Mouse (Mus musculus) urinary bladder, postnatal 10 days (tissue): ENCODE measurements around the gene Atp5k.

ENCODE experiments used
- DNase-seq: peaks from one replicate; pipeline ENCODE4 v3.0.0; 2022; ENCODE audit warnings: low spot score

Atp5k gene

DNA sequence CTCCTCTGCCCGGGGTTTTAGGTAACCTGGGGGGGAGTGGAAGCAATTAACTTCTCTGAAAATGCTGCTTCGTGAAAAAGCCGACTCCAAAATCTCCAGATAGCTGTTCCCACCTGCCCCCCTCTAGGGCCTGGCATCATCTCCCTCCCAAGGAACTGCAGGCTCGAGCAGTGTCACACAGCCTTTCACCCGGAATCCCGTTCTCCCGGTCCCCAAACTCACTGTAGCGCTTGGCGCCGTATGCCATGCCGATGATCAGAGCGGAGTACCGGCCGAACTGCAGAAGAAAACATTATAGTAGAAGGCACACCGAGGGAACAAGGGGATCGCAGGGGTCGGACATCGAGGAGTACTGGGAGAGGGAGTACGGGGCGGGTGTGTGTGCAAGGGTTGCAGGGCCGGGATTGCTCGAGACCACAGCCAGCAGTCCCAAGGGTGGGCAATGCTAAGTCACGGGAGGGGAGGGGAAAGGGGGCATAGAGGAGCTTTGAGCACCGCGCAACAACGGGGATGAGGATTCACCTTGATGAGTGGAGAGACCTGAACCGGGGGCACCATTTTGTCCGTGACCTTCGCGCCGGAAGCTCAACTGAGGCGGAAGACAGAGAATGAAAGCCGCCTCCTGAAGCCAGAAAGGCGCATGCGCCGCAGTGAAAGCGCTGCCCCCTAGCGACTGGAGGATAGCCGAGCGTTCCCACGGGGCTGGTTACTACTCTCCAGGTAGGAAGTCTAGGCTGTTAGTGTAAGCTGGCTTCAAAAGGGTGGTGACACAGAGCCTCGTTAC lies at the start of gene Atp5k:
Gene Atp5k, minus strand, starts transcription at position 645 of the 784 bp plus-strand sequence.
- peak; percentile 83 for DNase-seq

DNA sequence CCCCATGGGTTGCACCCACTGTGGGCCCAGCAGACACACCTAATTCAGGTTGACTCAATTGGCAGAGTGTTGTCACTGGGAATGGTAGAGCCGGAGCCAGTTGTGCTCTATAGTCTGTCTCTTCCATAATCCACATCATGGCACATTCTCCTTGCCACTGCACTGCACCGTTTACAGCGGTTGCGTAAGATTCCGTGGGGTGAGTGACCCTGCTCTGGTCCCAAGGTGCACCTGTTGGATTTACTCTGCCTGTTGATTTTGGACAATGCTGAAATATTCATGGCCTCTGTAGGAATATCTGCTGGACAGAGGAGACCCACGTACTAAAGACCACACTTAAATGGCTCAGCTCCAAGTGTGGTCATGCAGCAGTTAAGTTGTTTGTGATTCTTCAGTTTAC lies 48.8 kb upstream of the Atp5k start:
- no peak for DNase-seq

DNA sequence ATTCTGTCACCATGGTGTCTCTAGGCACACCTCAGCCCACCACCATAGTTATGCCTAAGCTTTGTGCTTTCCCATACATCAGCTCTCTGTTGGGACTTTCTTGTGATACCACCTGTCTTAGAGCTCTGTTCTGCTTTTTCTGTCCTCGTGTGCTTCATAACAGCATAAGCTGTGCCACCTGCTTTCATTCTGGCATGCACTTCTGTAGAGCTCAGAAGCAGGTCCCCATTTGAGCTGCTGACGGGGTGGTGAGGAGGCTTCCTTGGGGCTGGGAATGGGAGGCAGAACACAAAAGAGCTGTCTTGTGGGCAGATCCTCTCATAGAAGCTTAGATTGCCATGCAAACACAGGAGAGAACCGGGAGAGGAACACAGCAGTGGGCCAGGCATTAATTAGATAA lies 41.7 kb upstream of the Atp5k start:
- DNase-seq: no peak

DNA sequence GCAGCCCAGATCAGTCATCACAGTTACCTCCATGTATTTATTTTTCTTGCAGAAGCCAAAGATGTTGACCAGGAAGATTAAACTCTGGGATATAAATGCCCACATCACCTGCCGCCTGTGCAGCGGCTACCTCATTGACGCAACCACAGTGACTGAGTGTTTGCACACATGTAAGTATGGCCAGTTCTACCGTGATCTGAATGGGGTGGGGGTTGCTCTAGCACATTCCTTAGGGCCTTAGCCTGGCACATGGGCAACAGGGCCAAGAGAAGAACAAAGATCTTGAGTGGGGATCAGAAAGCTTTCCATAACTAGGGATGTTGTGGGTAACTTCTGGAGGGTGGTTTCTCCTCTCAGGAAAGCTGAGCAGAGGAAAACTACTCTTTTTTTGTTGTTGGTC lies 39.5 kb upstream of the Atp5k start:
- no peak for DNase-seq

DNA sequence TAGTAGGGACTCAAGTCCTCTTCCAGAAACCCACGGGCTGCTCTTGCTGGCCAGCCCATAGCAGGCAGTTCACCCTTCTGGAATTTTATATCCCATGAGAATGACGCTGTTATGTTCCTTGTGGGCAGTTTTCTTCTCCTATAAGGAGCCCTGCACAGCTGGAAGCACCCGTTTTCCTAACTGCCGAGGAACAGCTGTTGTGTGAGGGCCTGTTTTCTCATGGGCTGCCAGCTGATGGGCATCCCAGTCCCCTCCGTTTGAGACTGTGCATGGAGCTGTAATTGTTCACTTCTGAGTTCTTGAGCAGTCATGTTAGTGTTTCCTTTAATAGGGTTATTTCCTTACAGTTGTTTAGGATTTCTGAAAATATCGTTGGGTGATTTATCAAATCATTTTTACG lies 35.4 kb upstream of the Atp5k start:
- DNase-seq: no peak

DNA sequence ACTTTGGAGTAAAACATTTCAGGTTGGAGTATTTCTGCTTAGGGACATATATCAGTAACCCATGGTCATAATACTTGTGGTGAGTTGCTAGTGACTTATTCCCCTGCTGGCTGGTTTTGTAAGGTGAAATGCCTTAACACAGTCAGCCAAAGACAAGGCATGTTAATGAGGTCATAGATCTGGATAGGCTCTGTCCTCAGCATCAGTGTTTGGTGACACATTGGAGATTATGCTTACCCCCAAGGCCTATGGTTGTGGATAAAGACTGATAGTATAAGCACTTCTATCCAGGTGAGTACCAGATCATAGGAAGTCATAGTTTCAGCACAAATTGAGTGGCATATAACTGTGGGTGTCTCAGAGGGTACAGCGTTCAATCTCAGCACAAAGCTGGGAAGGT lies 32.4 kb upstream of the Atp5k start:
- no peak for DNase-seq

DNA sequence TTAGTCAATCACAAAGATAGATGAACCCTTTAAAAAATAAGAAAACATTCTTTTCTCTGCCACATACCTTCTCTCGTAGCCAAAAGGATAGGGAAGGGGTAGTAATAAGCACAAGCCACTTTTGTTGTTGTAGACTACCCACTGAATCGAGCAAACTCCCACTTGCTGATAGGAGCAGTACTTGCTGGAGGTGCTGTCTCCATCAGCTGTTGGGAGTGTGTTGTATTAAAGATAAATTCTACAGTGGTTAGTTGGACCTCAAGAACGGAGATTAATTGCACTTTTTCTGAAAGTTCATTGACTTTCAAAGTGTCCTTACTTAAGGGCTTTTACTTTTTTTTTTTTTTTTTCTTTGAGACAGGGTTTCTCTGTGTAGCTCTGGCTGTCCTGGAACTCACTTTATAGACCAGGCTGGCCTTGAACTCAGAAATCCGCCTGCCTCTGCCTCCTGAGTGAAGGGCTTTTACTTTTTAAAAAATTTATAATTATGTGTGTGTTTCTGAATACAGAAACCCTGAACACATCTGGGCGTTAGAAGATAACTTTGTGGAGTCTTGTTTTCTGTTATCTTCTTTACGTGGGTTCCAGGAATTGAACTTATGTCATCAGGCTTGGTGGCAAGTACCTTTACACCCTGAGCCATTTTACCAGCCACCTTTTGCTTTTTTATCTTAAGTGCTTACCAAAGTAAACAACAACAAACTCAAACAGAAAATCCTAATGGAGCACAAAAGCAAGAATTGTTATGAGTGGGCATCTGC lies 31.1 kb upstream of the Atp5k start:
- no peak for DNase-seq

DNA sequence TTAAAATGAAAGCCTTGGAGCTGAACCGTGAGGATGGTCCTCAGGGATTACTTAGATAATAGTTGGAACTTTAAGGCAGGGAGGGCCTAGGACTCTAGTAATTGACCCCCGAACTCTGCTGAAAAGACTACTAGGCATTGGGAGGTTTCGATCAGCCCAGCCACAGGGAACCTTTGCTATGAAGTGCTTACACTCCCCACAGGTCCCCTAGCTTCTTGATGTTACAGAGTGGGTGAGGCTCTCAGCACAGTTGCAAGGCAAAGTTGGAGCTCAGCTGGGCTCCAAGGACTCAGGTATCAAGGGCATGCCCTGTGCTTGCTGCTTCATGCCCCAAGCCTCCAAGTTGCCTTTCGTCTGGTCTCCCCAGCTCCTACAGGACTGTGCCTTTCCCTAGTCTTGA lies 28.2 kb upstream of the Atp5k start:
- DNase-seq: no peak

DNA sequence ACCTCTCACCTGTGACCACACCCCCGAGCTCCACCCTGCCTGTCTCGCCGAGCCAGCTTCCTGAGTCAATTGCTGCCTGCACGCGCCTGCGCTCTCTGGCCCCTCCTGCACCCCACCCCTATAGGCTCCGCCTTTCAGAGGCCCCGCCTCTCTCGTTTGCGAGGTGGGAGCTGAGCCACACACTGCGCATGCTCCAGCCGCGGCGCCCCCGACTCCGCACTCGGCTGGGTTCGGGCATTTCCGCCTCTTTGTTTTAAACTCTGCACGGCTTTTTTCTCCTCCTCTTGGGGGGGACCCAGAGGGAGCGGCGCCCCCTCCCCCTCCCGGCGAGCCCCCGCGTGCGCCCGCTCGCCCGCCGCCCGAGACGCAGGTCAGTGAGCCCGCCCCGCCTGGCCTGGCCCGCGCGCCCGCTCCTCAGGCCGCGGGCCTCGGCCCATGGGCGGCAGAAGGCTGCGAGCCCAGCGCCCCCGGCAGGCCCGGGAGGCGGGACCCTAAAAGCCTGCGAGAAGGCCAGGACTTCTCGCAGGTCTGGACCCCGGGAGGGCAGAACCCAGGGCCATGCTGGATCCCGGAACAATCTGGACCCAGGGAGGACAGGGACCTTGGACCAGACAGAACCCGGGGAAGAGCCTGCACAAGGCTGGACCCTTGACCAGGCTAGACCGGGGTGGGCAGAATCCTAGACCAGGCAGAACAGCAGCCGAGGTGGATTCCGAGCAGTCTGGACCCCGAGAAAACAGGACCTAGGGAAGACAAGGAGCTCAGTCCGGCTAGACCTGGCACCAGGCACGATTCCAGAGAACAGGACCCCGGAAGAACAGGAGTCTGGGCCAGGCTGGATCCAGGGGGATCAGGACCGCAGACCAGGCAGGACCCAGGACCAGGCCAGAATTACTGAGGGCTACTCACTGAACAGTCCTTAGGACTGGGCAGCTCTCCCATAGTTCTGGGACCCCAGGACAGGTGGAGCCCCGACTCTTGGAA lies 27.1 kb upstream of the Atp5k start, which contains the start of gene Pcgf3:
Gene Pcgf3, plus strand, starts transcription at position 151 of the 984 bp plus-strand sequence.
- DNase-seq: peak; percentile 90

DNA sequence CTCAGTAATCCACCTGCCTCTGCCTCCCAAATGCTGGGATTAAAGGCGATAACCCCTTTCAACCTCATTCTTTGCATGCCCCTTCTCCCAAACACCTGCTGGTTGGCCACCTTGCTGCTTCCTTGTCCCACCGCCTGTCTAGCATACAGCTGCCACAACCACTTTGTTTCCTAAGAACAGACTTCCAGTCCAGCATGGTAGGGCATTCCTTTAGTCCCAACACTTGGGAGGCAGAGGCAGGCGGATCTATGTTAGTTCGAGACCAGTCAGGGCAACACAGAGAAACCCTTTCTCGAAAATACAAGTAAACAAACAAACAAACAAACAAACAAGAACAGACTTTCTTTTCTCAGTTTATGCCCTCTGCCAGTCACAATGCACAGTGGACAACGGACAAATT lies 26.2 kb upstream of the Atp5k start:
- no peak for DNase-seq

DNA sequence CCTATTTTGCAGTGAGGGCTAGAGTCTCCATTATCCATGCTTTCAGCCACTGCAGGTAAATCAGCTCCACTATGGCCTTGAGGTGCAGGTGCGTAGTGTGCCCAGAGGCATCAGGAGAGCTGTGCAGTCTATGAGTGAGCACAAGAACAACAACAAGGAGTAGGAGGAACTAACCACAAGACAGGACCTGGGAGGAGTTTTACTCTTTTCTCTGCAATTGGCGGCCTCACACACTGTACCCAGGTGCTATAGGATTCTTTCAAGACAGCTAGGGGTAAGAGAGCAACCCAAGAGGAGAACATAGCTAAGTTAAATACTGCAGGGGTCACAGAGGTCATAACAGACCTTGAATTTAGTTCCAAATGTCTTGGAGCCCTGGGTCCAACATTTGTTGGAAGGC lies 24.5 kb upstream of the Atp5k start:
- DNase-seq: peak; percentile 3

DNA sequence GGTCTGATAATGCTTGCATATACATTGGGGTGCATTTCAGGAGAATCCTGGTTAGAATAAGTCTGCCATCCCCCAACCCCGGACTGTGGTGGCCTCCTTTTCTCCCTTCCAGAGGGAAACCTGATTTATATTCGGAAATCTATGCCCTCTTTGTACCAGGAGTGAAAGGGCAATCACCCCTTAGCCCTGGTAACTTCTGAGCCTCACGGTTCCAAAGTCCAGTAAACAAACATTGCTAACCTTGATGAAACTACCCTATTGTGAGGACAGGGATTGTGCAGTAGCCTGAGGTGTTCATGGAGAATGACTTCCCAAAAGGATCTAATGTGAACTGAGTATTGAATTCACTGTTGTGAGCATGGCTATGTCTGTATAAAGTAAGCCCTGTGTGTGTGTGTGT lies 19.8 kb upstream of the Atp5k start:
- DNase-seq: no peak

DNA sequence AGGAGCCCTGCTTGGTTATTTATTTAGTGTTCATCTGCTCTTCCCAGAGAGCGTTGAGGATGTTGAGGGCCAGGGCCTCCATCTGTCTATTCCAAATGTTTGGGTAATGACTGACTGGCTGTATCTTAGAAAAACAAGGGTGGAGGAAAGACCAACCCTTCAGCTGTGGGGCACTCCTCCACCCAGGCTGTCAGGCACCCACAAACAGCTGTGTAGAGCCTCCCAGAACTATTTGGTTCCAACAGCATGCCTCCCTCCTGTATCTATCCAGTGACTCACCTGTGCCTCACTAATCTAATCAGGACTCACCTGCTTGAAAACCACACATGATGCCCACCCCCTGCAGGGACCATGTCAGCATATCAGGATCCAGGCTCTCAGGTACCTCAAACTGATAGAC lies 18.2 kb upstream of the Atp5k start:
- no peak for DNase-seq

DNA sequence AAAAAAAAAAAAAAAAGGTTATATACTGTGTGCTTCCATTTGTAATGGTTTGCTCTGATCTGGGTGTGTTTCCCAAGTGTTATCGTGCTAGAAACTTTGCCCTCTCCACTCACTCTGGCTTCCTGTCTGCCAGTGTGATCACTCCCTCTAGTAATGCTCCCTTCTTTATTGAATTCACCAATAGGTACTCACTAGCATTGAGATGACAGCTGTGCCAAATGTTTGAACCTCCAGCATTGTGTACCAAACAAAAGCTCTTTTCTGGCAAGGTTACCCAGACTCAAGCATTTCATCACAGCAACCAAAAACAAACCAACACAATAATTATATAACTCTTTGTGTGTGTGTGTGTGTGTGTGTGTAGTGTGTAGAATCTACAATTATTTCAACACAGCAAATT lies 17.4 kb upstream of the Atp5k start:
- no peak for DNase-seq

DNA sequence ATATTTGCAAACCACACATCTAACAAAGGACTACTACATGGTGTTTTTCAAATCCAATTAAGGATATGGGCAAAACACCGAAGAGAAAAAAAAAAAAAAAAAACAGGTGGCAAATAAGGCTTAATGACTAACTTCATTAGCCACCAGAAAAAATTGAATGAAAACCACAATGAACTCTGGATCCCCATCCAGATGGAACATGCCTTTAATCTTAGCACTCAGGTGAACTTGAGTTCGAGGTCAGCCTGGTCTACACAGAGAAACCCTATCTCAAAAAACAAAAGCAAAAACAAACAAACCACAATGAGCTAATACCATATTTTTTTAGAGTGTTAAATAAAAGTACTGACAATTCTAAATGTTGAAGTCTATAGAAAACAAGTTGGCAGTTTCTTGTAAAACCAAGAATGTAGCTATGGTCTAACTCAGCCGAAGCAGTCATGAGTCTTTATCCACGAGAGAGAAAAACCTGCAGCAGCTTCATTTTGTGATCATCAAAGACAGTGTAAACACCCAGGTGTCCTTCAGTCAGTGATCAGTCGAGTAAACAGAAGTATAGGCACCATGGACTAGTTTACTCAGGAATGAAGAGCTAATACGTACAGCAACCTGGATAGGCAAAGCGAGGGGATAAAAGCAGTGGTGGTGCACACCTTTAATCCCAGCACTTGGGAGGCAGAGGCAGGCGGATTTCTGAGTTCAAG lies 16.7 kb upstream of the Atp5k start:
- DNase-seq: no peak

DNA sequence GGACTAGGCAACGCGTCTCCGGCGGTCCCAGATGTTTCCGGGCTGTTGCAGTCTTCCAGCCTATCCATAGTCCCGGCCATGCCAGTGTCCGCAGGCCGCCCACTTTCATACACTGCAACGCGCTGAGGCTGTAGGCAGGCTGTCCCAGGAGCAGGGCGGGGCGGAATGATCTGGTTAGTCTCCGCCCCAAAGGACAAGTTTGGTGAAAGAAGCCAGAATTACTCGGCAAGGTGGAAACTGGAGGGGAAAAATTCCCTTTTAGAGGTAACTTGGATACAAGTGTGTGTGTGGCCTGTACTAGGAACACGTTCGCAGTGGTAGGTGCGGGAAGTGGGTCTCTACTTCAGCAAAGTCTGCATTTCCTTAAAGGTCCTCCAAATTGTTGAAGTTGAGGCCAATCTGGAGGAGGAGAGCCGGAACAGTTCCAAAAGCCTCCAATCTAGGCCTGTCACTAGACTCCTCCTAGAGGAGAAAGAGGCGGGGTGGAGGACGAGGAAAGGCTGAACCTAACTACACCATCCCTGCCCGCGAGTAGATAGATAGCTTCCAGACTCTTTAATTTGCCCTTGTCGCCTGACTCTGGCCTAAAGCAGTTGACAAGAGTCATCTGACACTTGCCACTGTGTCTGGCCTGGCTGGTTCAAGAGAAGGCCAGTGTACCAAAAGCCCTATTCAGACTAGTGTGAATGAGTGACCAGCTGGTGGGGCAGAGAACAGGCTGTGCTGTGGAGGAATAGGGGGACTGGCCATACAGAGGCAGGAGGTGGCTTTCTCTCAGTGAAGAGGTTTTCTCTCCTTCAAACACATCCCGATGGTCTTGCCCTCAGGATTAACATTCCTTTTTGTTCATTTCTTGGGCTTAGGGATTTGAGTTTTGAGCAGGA lies 14.8 kb upstream of the Atp5k start, which contains the start of gene Mfsd7a:
Gene Mfsd7a, minus strand, starts transcription at position 107 of the 884 bp plus-strand sequence.
- DNase-seq: no peak

DNA sequence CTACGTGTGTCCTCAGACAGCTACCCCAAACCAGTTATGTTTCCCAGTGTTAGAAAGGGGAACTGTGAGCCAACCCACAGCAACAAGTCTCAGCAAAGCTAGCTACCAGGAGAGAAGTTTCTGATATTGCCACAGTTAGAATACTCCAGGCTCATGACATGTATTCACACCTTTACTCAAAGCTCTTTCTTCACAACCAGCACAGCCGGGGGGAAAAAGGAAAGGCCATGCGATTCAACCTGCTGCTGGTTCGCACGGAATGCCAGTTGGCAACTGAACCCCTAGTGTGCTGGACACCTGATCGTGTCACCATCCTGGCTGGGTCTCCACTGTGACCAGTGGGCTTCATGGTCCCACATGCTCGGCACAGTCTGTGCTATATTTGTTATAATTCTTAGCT lies 13.6 kb upstream of the Atp5k start:
- DNase-seq: no peak

DNA sequence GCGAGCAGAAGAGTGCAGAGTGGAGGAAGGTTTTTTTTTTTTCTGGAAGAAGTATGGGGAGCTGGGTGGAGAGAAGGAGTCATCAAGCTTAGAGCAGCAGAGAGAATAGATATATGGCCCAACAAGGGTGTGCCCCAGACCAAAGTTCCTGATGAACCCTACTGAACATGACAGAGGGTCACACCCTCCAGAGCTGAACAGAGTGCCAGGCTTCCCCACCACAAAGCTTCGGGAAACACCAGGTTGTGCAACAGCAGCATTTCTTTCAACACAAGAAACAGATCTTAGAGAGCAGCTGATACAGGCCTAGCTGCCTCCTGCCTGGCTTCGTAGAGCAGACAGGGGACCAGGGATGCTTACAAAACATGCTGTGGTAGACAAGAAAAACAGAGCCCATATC lies 12.7 kb upstream of the Atp5k start:
- no peak for DNase-seq

DNA sequence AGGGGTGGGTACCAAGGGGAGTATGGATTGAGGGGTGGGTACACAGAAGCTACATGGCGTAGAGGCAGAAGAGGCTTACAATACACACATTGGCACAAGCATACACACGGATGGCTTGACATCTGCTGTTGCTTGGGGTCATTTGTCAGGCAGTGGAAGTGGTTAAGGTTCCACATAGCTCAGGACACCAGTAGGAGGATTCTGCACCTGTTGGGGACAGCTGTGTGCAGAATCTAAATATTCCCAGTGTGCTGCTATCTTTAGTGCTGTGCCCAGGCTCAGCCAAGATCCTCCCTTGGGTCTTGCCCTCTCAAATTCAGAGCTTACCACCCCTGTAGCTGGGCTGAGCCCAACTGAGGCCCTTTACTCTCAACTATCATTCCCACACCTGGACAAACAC lies 1.9 kb upstream of the Atp5k start:
- DNase-seq: no peak

DNA sequence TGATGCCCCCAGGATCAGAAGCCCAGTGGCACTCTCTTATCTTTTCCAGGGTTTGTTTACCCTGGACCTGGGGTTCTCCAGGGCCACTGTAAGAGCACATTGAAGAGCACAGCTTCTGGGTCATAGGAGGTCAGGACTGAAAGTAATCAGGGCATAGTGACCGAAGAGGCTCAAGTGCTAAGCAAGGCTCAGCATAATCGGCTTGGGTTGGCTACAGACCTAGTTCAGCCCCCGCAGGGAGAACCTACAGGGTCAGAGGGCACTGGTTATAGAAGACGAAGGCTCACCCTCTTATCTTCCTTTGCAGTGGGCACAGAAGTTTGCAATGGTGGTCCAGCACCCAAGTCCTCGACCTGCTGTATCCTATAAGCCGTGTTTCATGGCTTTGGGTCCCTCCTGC lies 3.1 kb downstream of the Atp5k start:
- no peak for DNase-seq

DNA sequence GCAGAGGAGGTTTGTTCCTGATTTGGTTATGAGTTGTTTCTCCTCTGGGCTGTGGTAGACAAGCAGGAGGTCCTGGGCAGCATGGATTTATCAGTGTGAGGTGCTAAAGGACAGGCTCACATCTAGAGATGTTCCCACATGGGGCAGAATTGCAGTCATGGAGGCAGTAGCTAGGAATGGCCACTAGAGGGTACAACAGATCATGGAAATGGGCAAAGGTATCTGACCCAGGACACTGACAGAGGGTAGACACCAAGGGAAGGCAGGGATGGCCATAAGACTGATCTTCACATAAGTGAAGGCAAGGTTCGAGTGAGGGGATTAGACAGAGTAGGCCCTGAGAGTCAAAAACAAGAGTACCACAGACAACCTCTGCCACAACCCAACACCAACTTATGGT lies 7.1 kb downstream of the Atp5k start:
- DNase-seq: no peak
